Mouse (Mus musculus) cerebellum, postnatal 10 days (tissue): ENCODE results near the gene Tmprss12.
A peak's percentile ranks its signal among the peaks of the same experiment; 100 is the strongest.
"Not testable (repeated sequence)": the region's sequence is repeated elsewhere in the genome, so short reads cannot be mapped to it uniquely, and the experiment has no call there.

ENCODE experiments used
- DNase-seq, 2 experiments: peaks; one replicate each; pipeline ENCODE4 v3.0.0; 2021; ENCODE audit warnings: mixed read lengths in 2 of 2

Tmprss12 gene

GRCm38 (mm10) chr15:100280626-100281025 is at the start of gene Tmprss12:
TSS of gene Tmprss12 (plus strand) at chr15:100280837.
- DNase-seq, result no peak

- no peak for DNase-seq
Measured at GRCm38 (mm10) chr15:100231616-100232525, 48.8 kb upstream of the Tmprss12 start.

- no peak for DNase-seq
Measured at GRCm38 (mm10) chr15:100235208-100235965, 45.2 kb upstream of the Tmprss12 start.

DNA sequence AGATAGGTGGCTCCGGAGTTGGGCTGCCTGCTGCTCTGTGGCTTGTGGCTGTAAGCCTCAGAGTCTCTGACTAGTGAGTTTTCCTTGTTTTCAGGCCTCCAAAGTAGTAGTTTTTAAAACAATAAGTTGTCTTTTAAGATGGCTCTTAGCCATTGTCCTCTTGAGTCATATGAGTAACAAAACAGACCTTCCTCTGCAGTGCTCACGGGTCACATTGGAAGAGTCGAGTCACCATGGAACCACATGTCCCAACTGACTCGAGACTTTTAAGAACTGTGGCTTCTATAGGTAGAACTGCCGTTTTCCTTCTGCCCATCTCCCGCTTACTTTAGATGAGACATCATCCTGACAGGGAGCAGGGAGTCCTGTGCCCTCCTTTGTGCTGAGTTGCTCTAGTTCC is 43.7 kb upstream of the Tmprss12 start:
- DNase-seq, result no peak

DNA sequence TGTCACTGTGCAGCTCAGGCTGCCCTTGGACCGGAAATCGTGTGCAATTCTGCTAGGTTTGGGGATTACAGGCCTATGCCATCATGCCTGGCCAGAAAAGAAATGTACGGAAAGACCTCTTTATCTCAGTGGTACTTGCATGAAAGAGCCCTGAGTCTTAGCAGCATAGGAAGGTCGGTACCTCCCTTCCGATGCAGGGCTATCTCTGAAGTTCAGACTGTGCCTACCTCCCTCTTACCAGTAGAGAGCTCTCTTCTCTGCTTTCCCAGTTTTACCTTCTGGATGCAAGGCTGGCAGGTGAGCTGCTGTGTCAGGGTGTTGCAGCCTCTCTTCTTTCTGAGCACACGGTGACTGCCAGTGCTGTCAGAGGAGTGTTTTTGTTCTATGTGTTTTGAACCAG is 38.9 kb upstream of the Tmprss12 start:
- DNase-seq, result no peak

GRCm38 (mm10) chr15:100245951-100246350 is 34.7 kb upstream of the Tmprss12 start:
- no peak for DNase-seq

DNA sequence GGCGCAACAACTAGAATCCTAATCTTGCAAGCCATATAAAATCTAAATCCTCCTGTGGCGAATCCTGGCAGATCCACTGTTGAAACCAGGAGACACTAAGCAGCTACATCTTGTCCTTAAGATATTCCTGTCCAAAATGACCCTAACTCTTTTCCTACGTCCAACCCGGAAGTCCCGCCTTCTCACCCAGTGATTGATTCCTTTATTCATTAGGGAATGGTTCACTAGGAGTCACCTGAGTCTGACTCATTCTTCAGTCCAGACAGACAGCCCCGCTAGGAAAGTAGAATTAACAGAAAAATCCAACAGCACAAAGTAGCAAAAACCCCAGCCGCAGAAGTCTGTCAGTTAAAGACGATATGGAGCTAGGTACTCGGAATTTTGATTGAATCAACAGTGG is 33.3 kb upstream of the Tmprss12 start:
- DNase-seq, result no peak

GRCm38 (mm10) chr15:100248665-100249433 is 31.8 kb upstream of the Tmprss12 start:
- DNase-seq, result no peak

DNA sequence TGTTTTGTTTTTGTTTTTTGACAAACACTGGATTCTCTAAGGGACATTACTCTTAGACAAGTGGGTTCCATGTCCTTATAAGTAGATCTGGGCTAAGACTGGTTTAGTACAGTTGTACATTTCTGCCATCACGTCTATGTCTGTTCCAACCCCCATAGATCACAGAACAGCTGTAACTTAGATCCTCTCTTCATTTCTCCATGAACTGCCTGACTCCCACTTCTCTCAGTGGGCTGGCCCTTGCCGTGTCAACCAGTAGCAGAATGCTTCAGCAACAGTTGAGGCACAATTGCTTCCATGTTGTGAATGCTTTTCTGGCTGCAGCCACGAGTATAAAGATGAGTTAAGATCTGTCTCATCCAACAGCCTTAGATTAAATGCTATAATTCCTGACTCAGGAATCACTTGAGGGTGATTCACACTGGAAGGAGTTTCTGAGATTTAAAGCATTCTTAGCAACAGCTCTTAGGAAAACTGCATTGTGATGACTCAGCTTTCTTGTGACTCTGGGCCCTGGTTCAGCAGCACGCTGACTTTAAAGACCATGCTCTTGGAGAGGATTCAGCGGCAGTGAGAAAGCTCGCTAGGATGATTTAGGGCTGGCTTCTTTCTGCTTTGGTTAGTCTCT is 29.4 kb upstream of the Tmprss12 start:
- no peak for DNase-seq

DNA sequence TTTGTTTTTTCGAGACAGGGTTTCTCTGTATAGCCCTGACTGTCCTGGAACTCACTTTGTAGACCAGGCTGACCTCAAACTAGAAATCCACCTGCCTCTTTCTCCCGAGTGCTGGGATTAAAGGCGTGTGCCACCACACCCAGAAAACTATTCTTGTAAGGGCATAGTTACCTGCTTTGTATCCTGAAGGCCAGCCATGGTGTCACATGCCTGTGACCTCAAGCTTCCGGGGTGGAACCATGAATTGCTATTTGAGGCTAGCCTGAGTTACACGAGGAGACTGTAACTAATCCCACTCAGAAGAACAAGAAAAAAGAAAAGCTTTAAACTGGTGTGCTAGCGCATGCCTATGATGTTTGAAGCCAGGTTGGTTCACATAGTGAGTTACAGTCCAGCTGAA is 24.3 kb upstream of the Tmprss12 start:
- no peak for DNase-seq

- DNase-seq, result no peak
Measured at GRCm38 (mm10) chr15:100257305-100257704, 23.3 kb upstream of the Tmprss12 start.

DNA sequence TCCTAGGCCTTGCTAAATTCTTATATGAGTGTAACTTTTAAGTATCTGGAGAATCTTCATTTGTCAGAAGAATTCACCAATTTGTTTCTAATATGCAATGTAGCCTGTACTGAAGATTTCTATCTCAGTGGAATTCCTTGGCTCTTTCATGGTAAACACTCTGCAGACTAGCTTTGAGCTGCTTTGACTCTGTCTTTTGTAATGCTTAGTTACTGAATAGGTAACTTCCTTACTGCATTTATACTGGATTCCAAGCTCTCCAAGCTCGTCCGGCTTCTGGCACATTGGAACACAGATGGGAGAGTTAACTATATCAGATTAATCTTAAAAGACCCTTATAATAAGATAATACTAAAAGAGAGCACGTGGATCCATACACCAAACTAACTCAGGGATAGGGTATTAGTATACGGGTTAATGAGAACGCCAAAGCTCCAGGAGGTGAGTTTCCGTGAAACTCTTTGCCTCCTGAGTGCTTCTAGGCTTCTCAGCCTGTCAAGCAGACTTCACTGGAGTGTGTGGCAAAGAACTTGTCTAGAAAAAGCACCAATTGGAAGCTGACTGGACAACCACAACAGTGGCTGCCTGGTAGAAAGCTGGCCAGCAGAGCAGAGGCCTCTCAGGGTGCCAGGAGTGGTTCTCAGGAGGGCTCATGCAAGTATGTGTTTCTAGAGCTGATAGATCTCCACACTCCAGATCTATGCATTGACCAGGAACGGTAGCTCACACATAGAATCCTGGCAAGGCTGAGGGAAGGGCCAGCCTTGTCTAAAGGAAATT is 21.8 kb upstream of the Tmprss12 start:
- DNase-seq, result no peak

DNA sequence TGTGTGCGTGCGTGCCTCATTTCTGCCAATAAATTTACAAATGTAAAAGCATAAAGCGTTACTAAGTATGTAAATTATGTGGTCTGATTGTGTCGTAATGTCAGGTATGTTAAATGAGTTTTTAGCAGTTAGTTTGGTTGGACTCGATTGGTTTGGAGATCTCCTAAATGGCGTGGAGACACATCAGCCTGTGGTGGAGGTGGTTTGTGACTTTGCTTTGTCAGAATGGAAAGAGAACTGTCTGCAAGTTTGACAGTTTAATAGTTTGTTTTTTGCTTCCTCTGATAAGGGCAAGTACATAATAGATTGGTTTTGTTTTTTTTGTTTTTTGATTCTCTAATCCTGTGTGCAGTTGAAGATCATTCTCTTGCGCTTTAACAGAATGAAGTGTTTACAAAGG is 20.3 kb upstream of the Tmprss12 start:
- not testable (repeated sequence) for DNase-seq

GRCm38 (mm10) chr15:100263246-100263905 is 17.3 kb upstream of the Tmprss12 start:
- DNase-seq, result peak; percentile 44 to 52

DNA sequence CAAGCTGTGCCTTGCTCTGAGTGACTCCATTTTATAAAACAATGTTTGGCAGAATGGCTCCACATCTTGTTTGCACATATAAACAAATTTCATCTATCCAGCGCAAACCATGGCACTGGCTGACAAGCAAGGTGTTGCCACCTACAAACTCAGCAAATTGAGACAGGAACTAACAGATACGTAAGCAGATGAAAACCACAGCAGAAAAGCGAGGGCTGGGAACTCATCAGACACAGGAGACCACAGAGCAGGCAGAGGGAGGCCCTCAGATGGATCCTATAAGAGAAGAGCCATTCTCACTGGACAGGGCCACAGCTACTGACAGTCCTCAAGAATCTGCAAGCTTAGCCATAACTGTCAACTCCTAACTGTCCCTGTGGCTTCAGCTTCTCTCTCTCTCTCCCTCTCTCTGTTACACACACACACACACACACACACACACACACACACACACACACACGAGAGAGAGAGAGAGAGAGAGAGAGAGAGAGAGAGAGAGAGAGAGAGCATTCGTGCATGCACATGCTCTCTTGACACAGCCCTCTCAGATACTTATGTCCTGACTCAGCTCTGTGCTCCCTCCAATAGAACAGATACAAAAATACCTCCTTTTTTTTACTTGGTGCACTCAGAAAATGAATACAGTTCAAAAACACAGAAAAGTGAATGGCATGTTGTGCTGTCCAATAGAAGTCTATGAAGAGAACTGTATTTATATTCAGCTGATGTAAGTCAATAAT is 14.9 kb upstream of the Tmprss12 start:
- DNase-seq, result no peak

DNA sequence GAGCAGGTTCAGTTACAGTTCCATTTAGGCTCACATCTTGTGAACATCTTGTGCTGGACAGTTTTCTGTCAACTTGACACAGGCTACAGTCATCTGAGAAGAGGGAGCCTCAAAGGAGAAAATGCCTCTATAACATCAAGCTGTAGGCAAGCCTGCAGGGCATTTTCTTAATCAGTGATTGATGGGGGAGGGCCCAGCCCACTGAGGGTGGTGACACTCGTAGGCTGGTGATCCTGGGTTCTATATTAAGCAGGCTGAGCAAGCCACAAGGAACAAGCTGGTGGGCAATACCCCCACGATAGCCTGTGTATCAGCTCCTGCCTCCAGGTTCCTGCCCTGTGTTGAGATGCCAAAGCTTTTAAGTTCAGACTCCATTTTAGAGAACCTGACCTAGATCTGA is 11.7 kb upstream of the Tmprss12 start:
- DNase-seq, result no peak

DNA sequence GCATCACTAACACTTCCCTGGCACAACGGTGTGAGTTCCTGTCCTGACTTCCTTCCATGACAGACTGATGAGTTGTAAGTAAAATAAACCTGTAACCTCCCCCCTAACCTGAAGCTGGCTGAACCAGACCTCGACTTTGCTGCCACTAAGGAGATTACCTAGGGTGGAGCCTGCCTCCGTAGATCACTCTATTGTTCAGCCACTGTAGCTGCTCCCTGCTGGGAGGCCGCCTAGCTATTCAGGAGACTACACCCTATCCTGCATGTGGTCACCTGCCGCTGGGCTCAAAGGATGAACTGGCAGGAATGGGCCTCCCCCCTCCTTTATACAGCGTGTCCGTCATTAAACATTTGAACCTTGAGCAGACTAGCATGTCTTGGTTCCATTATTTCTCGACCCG is 10.9 kb upstream of the Tmprss12 start:
- DNase-seq, result no peak

DNA sequence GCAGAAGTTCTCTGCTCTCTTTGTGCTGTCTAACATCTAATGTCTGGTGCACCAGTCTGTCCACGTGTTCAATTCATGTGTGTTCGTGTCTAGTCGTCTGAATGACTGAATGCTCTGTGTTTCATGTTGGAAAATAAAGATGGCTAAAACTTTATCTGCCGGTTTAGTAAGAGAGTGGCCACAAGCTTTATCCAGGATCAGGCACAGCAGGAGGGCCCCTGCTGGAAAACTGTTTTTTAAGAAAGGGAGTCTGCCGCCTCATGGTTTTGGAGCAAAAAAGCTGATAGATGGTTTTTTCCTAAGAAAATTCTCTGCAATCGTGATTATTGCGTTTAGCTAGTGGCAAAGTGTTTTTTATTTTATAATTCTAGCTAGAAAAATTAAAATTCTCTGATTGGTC is 10.0 kb upstream of the Tmprss12 start:
- DNase-seq, result not testable (repeated sequence)

GRCm38 (mm10) chr15:100271411-100271810 is 9.2 kb upstream of the Tmprss12 start:
- no peak for DNase-seq

- DNase-seq, result not testable (repeated sequence)
Measured at GRCm38 (mm10) chr15:100273791-100274308, 6.8 kb upstream of the Tmprss12 start.
